14 mouse cellular contexts compared by ENCODE assay signal in genomic region chr16:92946554-92946953, GRCm38 (mm10).
A peak's percentile ranks its signal among the peaks of the same experiment; 100 is the strongest.
DNase-seq lines count a peak whose midpoint lies in the region; ATAC-seq lines count a peak whose summit lies in the region.
"Had no signal": no experiment of that assay in that cellular context is flagged by ENCODE, and none has a peak within 500 bp of the region (broad histone marks: within the 10 kb centered on the region; RNA-seq: fewer than 3 reads in every experiment).

No protein-coding gene starts in this region.

- peak overlapping the region; percentile 48 for H3K4me3 ChIP-seq in megakaryocyte, embryonic 14.5 days (replicated peaks)
- H3K4me3 ChIP-seq in midbrain, embryonic 16.5 days (ENCODE audit: low read depth, low read length): no peak overlapping the region
- H3K4me3 ChIP-seq: embryonic facial prominence, embryonic 15.5 days; forebrain, embryonic 13.5 days; myocyte had no signal

- peak; percentile 71 for ATAC-seq in CD4-positive, CD25-positive, alpha-beta regulatory T cell, adult 4 months
- ATAC-seq in midbrain, embryonic 16.5 days: no peak
- ATAC-seq: forebrain, embryonic 13.5 days had no signal

- peaks cover 4% of the 10 kb centered on the region; the same call in 1 of the 2 replicates for H3K9me3 ChIP-seq in megakaryocyte, embryonic 14.5 days
- no peaks in the 10 kb centered on the region for H3K9me3 ChIP-seq in midbrain, embryonic 16.5 days (replicated peaks; ENCODE audit: control insufficient read depth, low read length, poor library complexity, severe bottlenecking)
- H3K9me3 ChIP-seq: embryonic facial prominence, embryonic 15.5 days; forebrain, embryonic 13.5 days had no signal

- no peak overlapping the region for H3K27ac ChIP-seq in midbrain, embryonic 16.5 days (ENCODE audit: low read length)
- H3K27ac ChIP-seq: embryonic facial prominence, embryonic 15.5 days; forebrain, embryonic 13.5 days had no signal

- WGBS in midbrain, embryonic 16.5 days: 86% methylated on average over 4 of the region's 4 CpGs

- no peaks in the 10 kb centered on the region for H3K36me3 ChIP-seq in megakaryocyte, embryonic 14.5 days (replicated peaks; ENCODE audit: low read length)
- no peaks in the 10 kb centered on the region for H3K36me3 ChIP-seq in midbrain, embryonic 16.5 days (ENCODE audit: control insufficient read depth, insufficient read depth, low read length)
- H3K36me3 ChIP-seq: embryonic facial prominence, embryonic 15.5 days had no signal

- H3K4me1 ChIP-seq in megakaryocyte, embryonic 14.5 days: peaks cover 63% of the 10 kb centered on the region
- H3K4me1 ChIP-seq in midbrain, embryonic 16.5 days (ENCODE audit: control insufficient read depth, insufficient read depth, low read length): no peaks in the 10 kb centered on the region
- H3K4me1 ChIP-seq: forebrain, embryonic 13.5 days had no signal

- no peak overlapping the region for H3K9ac ChIP-seq in midbrain, embryonic 16.5 days (ENCODE audit: low read depth, low read length)
- H3K9ac ChIP-seq: embryonic facial prominence, embryonic 15.5 days; forebrain, embryonic 13.5 days had no signal

- H3K4me2 ChIP-seq in midbrain, embryonic 16.5 days (ENCODE audit: low read length): no peak overlapping the region
- H3K4me2 ChIP-seq: embryonic facial prominence, embryonic 15.5 days; forebrain, embryonic 13.5 days; heart, embryonic 11.5 days; liver, embryonic 11.5 days had no signal

- DNase-seq in R1 (ENCODE audit: low read depth, low spot score): peak; percentile 4
- peak; percentile 72 for DNase-seq in thymus, postnatal 14 days
- DNase-seq in left cerebral cortex, adult 18-20 months (ENCODE audit: low spot score in 2 of 2): no peak
- DNase-seq in neural tube, embryonic 10.5 days (ENCODE audit: extremely low spot score, low spot score): no peak
- DNase-seq: adrenal gland, postnatal 10 days; kidney, adult 11 months had no signal

- H3K27me3 ChIP-seq in megakaryocyte, embryonic 14.5 days (replicated peaks): no peaks in the 10 kb centered on the region
- H3K27me3 ChIP-seq in midbrain, embryonic 16.5 days (ENCODE audit: control insufficient read depth, insufficient read depth, low read depth, low read length): no peaks in the 10 kb centered on the region
- H3K27me3 ChIP-seq: embryonic facial prominence, embryonic 15.5 days; forebrain, embryonic 13.5 days had no signal

Comparison
In these comparisons a context has a peak if more than half of its experiments do, and no peak if none do; other contexts are left out.
1. DNase-seq: peak in R1 (single experiment) and thymus, postnatal 14 days (single experiment); none in left cerebral cortex, adult 18-20 months (0 of 2) and neural tube, embryonic 10.5 days (single experiment).